Mouse (Mus musculus) kidney, postnatal 0 days (tissue): Measurements from ENCODE around the gene 2310061N02Rik. TPM values are rescaled to one million over a fixed set of nuclear protein-coding genes. Genes with fewer than 3 reads are reported as not detected.
"Not testable (repeated sequence)": the region's sequence is repeated elsewhere in the genome, so short reads cannot be mapped to it uniquely, and the experiment has no call there.

ENCODE experiments used
- ATAC-seq: fragments of 200-750 bp; cut with Nextera tagmentation; replicated peaks from 2 replicates; pipeline ENCODE4 v1.8.0; 2017; ENCODE audit warnings: low read depth, moderate number of reproducible peaks, moderate TSS enrichment, moderate library complexity; ENCODE audit not compliant: low FRiP score
- DNase-seq: peaks from one replicate; pipeline ENCODE4 v3.0.0-alpha.2; 2016; ENCODE audit warnings: low spot score
- H3K27ac ChIP-seq: fragments of 300-500 bp; sonication (generic); 2 replicates; pipeline ENCODE4 v1.5.1; 2014; ENCODE audit warnings: mild to moderate bottlenecking
- H3K27me3 ChIP-seq: fragments of 300-500 bp; sonication (generic); 2 replicates; pipeline ENCODE4 v1.6.1; 2014; ENCODE audit warnings: low read length, mixed read lengths; ENCODE audit not compliant: insufficient read depth
- H3K36me3 ChIP-seq: fragments of 300-500 bp; sonication (generic); 2 replicates; pipeline ENCODE4 v1.6.1; 2014; ENCODE audit warnings: low read length, mixed read lengths; ENCODE audit not compliant: insufficient read depth
- H3K4me1 ChIP-seq: fragments of 300-500 bp; sonication (generic); replicated peaks from 2 replicates; pipeline ENCODE4 v1.6.1; 2014; ENCODE audit warnings: antibody characterized with exemption, low read length, mixed read lengths; ENCODE audit not compliant: insufficient read depth
- H3K4me2 ChIP-seq: fragments of 300-500 bp; sonication (generic); 2 replicates; pipeline ENCODE4 v1.6.1; 2014; ENCODE audit warnings: mild to moderate bottlenecking, low read length, moderate library complexity, mixed read lengths
- H3K4me3 ChIP-seq: fragments of 300-500 bp; sonication (generic); replicated peaks from 2 replicates; pipeline ENCODE4 v1.5.1; 2014; ENCODE audit warnings: low read depth, low read length
- H3K9ac ChIP-seq: fragments of 300-500 bp; sonication (generic); 2 replicates; pipeline ENCODE4 v1.6.1; 2014; ENCODE audit warnings: low read depth, low read length
- H3K9me3 ChIP-seq: fragments of 300-500 bp; sonication (generic); replicated peaks from 2 replicates; pipeline ENCODE4 v1.6.1; 2016; ENCODE audit warnings: low read length, inconsistent platforms, mixed read lengths
- CTCF ChIP-seq: IDR thresholded peaks from 2 replicates; pipeline ENCODE4 v1.5.1; 2016; ENCODE audit warnings: antibody characterized with exemption, low read depth, mild to moderate bottlenecking, moderate library complexity
- WGBS: fragments of 180-500 bp; shearing (Covaris S2); extraction: QIAGEN DNeasy Blood & Tissue Kit; methylation state at CpG from one replicate; pipeline ENCODE4 v1.1.7; 2014; 5-methylcytosine and 5-hydroxymethylcytosine counted together
- polyA plus RNA-seq: library from polyadenylated mRNA; unstranded; fragments of >200 nt; fragmentation: Nextera tagmentation; extraction: Ambion mirVana; gene quantifications from 2 replicates; pipeline ENCODE4 v1.2.1, GENCODE M21; 2015

Gene 2310061N02Rik
- polyA plus RNA-seq, result not detected in 2 replicates

GRCm38 (mm10) chr16:88707496-88708012, at the start of gene 2310061N02Rik:
2310061N02Rik (minus strand) TSS chr16:88707962.
- H3K4me2 ChIP-seq, result no peak within 1 kb of the TSS
- H3K36me3 ChIP-seq, result no peaks in the 10 kb centered on the region
- no peaks in the 10 kb centered on the region for H3K4me1 ChIP-seq
- H3K9me3 ChIP-seq, result no peaks in the 10 kb centered on the region
- no peak for ATAC-seq
- H3K4me3 ChIP-seq, result no peak within 1 kb of the TSS
- 84% methylated on average over 10 of the region's 10 CpGs for WGBS
- no peak for DNase-seq
- no peak within 1 kb of the TSS for H3K27ac ChIP-seq
- no peak for TF ChIP-seq CTCF
- no peak within 1 kb of the TSS for H3K9ac ChIP-seq
- no peaks in the 10 kb centered on the region for H3K27me3 ChIP-seq

GRCm38 (mm10) chr16:88751535-88751934, 43.8 kb upstream of the 2310061N02Rik start, which contains the start of gene Krtap13:
Krtap13 (minus strand) TSS chr16:88751635.
- not testable (repeated sequence) for ATAC-seq, DNase-seq, H3K4me3 ChIP-seq, H3K9ac ChIP-seq, H3K27ac ChIP-seq, H3K9me3 ChIP-seq, H3K4me1 ChIP-seq, H3K27me3 ChIP-seq, H3K36me3 ChIP-seq, H3K4me2 ChIP-seq
- 94% methylated on average over 3 of the region's 3 CpGs for WGBS

- no peak for TF ChIP-seq CTCF
- no peaks in the 10 kb centered on the region for H3K36me3 ChIP-seq
- H3K4me3 ChIP-seq, result no peak overlapping the region
- no peaks in the 10 kb centered on the region for H3K9me3 ChIP-seq
- H3K27ac ChIP-seq, result no peak overlapping the region
- WGBS, result 57% methylated on average over 4 of the region's 4 CpGs
- H3K4me1 ChIP-seq, result no peaks in the 10 kb centered on the region
- no peak for ATAC-seq
- no peaks in the 10 kb centered on the region for H3K27me3 ChIP-seq
- DNase-seq, result no peak
- no peak overlapping the region for H3K4me2 ChIP-seq
- H3K9ac ChIP-seq, result no peak overlapping the region
Measured at GRCm38 (mm10) chr16:88747943-88748342, 40.2 kb upstream of the 2310061N02Rik start.

GRCm38 (mm10) chr16:88744750-88745340, 37.1 kb upstream of the 2310061N02Rik start:
- whole genome bisulfite sequencing, result 47% methylated on average over 4 of the region's 4 CpGs
- ATAC-seq (no peak), DNase-seq (peak; percentile 46)
- H3K4me3 ChIP-seq, result no peak overlapping the region
- H3K4me2 ChIP-seq, result no peak overlapping the region
- H3K27ac ChIP-seq, result no peak overlapping the region
- H3K9me3 ChIP-seq, result no peaks in the 10 kb centered on the region
- no peak overlapping the region for H3K9ac ChIP-seq
- no peaks in the 10 kb centered on the region for H3K4me1 ChIP-seq
- no peak for TF ChIP-seq CTCF
- no peaks in the 10 kb centered on the region for H3K36me3 ChIP-seq
- no peaks in the 10 kb centered on the region for H3K27me3 ChIP-seq

- H3K9me3 ChIP-seq, result no peaks in the 10 kb centered on the region
- WGBS, result 51% methylated on average over 2 of the region's 2 CpGs
- H3K27ac ChIP-seq, result no peak overlapping the region
- DNase-seq (no peak), ATAC-seq (no peak)
- TF ChIP-seq CTCF, result no peak
- H3K9ac ChIP-seq, result no peak overlapping the region
- no peaks in the 10 kb centered on the region for H3K27me3 ChIP-seq
- no peaks in the 10 kb centered on the region for H3K4me1 ChIP-seq
- no peak overlapping the region for H3K4me2 ChIP-seq
- H3K36me3 ChIP-seq, result no peaks in the 10 kb centered on the region
- H3K4me3 ChIP-seq, result no peak overlapping the region
Measured at GRCm38 (mm10) chr16:88735391-88735790, 27.6 kb upstream of the 2310061N02Rik start.

GRCm38 (mm10) chr16:88728812-88729275, 21.1 kb upstream of the 2310061N02Rik start, which contains the start of gene Krtap13-1:
Krtap13-1 (plus strand) TSS chr16:88728862.
- Histone ChIP-seq H3K4me2 (no peak within 1 kb of the TSS), H3K27ac (no peak within 1 kb of the TSS), H3K4me1 (no peaks in the 10 kb centered on the region), H3K27me3 (no peaks in the 10 kb centered on the region), H3K9me3 (no peaks in the 10 kb centered on the region), H3K4me3 (no peak within 1 kb of the TSS), H3K36me3 (no peaks in the 10 kb centered on the region), H3K9ac (no peak within 1 kb of the TSS)
- DNase-seq, result no peak
- ATAC-seq, result no peak
- no peak for TF ChIP-seq CTCF
- 87% methylated on average over 4 of the region's 4 CpGs for WGBS
